Mouse (Mus musculus): ENCODE measurements around the gene Cplx1. TPM values are rescaled to one million over a fixed set of nuclear protein-coding genes. Genes with fewer than 3 reads are reported as not detected.

Cplx1 gene
- polyA plus RNA-seq, 1 experiment from 2014 or later: not detected

DNA sequence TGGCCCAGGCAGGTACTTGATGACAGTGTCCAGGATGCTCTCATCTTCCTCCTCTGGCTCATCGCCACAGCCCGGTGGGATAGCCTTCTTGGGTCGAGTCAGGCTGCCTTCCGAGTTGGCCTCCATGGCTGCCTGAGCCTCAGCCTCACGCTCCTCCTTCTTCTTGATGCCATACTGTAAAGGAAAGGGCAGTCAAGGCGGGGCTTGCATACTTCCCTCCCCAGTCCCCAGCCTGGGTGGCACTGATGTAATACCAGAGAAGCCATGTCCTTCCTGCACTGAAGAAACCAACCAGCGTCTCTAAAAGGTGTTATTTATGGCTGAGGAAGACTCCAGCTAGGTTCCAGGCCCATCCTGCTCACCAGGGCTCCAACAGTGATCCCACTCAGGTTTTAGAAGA is 29.7 kb downstream of the Cplx1 start:
- no peak overlapping the region for H3K4me2 ChIP-seq (ENCODE audit: low read depth, low read length)
- H3K4me3 ChIP-seq (ENCODE audit: low read depth, low read length): no peak overlapping the region
- no peaks in the 10 kb centered on the region for H3K27me3 ChIP-seq (ENCODE audit: insufficient read depth, low read length)
- DNase-seq (no peak), ATAC-seq (no peak)
- no peak overlapping the region for H3K27ac ChIP-seq (ENCODE audit: low read depth)
- no peaks in the 10 kb centered on the region for H3K4me1 ChIP-seq (ENCODE audit: insufficient read depth)
- H3K9me3 ChIP-seq (ENCODE audit: low read length): no peaks in the 10 kb centered on the region
- H3K9ac ChIP-seq (replicated peaks): no peak overlapping the region
- 63% methylated on average over 7 of the region's 7 CpGs for WGBS (ENCODE audit: insufficient replicate concordance)
- no peaks in the 10 kb centered on the region for H3K36me3 ChIP-seq (replicated peaks; ENCODE audit: insufficient read depth, low read length)
- no peak for TF ChIP-seq CTCF (IDR thresholded peaks at IDR 0.05; ENCODE audit: low read depth)

DNA sequence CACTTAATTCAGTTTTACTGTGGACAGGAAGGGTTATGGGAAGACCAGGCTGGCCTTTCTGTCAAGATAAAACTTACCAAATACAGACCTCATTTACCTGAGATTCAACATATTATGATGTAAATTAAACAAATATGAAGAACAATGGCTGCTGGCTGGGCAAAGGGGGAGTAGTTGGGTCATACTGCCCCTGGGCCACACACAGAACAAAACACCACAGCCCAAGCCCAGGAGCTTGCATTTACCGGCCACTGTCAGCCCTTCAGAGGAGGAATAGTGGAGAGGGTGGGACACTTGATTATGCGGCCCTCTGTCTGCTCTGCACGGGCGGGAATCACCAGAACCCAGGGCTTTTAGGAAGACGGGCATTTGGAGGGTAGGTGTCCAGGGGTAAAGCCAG is 30.9 kb downstream of the Cplx1 start:
- no peak for ATAC-seq

DNA sequence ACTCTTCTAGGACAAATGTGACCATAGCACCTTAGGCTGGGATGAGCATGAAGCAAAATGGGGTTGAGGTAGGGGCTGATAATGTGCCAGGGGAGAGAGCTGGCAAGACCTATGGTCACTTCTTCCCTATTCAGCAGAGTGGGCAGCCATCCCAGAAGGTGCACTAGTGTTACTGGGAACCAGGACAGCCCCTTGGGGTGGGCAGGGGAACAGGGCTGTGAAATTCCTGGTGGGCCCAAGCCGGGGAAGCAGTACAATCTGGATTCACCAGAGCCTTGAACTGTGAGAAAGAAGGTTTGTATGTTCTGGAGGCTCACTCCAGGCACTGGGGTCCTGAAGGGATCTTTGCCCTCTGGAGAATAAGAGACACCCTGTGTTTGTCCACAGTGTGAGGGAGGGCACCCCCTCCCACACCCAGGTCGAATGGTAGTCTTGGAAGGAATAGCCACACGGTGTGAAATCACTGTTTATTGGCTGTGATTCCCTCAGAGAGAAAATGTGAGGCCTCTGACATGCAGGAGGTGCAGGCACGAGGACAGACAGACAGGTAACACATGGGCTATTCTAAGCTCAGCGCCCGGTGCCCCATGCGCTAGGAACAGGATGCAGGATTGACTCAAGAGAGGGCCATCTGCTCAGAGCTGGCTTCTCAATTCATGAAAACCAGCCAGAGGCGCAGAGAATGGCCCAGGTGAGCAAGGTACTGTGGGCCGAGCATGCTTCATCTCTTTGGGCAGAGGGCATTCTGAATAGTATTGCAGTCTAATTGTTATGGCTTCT is 31.5 kb downstream of the Cplx1 start:
- ATAC-seq: no peak
- Histone ChIP-seq H3K9me3 (ENCODE audit: low read length) (no peaks in the 10 kb centered on the region), H3K4me2 (ENCODE audit: low read depth, low read length) (no peak overlapping the region), H3K4me3 (ENCODE audit: low read depth, low read length) (no peak overlapping the region), H3K36me3 (replicated peaks; ENCODE audit: insufficient read depth, low read length) (no peaks in the 10 kb centered on the region), H3K27ac (ENCODE audit: low read depth) (no peak overlapping the region), H3K27me3 (ENCODE audit: insufficient read depth, low read length) (no peaks in the 10 kb centered on the region), H3K4me1 (ENCODE audit: insufficient read depth) (no peaks in the 10 kb centered on the region), H3K9ac (replicated peaks) (no peak overlapping the region)
- 73% methylated on average over 9 of the region's 9 CpGs for WGBS (ENCODE audit: insufficient replicate concordance)
- no peak for TF ChIP-seq EP300 (IDR thresholded peaks at IDR 0.05; ENCODE audit: low read depth)
- TF ChIP-seq CTCF (IDR thresholded peaks at IDR 0.05; ENCODE audit: low read depth): no peak
- no peak for DNase-seq

More for the DNA sequence above, 30.9 kb downstream of the Cplx1 start:
- no peak overlapping the region for H3K4me3 ChIP-seq (ENCODE audit: low read depth, low read length)
- H3K4me2 ChIP-seq (ENCODE audit: low read depth, low read length): no peak overlapping the region
- H3K9ac ChIP-seq (replicated peaks): no peak overlapping the region
- 82% methylated on average over 5 of the region's 5 CpGs for WGBS (ENCODE audit: insufficient replicate concordance)
- no peaks in the 10 kb centered on the region for H3K27me3 ChIP-seq (ENCODE audit: insufficient read depth, low read length)
- no peak for TF ChIP-seq EP300 (IDR thresholded peaks at IDR 0.05; ENCODE audit: low read depth)
- TF ChIP-seq CTCF (IDR thresholded peaks at IDR 0.05; ENCODE audit: low read depth): no peak
- H3K36me3 ChIP-seq (replicated peaks; ENCODE audit: insufficient read depth, low read length): no peaks in the 10 kb centered on the region
- H3K27ac ChIP-seq (ENCODE audit: low read depth): no peak overlapping the region
- no peaks in the 10 kb centered on the region for H3K4me1 ChIP-seq (ENCODE audit: insufficient read depth)
- H3K9me3 ChIP-seq (ENCODE audit: low read length): no peaks in the 10 kb centered on the region
- no peak for DNase-seq

DNA sequence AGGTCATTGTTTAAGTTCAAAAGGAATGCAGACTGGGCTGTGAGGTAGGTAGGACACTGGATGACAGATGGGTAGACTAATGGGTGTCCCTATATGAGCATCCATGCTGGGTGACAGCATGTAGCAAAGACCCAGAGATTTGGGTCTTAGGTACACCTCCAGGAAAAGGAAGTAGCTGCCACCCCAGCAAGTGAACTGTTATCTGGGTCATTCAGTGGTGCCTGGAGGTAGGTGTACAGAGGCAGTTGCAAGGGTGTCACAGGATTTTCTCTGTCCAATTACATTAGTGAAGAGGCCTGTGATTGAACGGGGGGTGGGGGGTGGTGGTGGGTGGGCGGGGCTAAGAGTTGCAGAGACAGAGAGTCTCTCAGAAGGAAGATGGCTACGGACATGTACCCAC is 33.2 kb downstream of the Cplx1 start:
- Histone ChIP-seq H3K4me2 (ENCODE audit: low read depth, low read length) (no peak overlapping the region), H3K27me3 (ENCODE audit: insufficient read depth, low read length) (no peaks in the 10 kb centered on the region), H3K27ac (ENCODE audit: low read depth) (no peak overlapping the region), H3K36me3 (replicated peaks; ENCODE audit: insufficient read depth, low read length) (no peaks in the 10 kb centered on the region), H3K4me1 (ENCODE audit: insufficient read depth) (no peaks in the 10 kb centered on the region), H3K9ac (replicated peaks) (no peak overlapping the region), H3K9me3 (ENCODE audit: low read length) (no peaks in the 10 kb centered on the region), H3K4me3 (ENCODE audit: low read depth, low read length) (no peak overlapping the region)
- DNase-seq: no peak
- WGBS (ENCODE audit: insufficient replicate concordance): 78% methylated on average over 3 of the region's 3 CpGs
- TF ChIP-seq CTCF (IDR thresholded peaks at IDR 0.05; ENCODE audit: low read depth) (no peak), EP300 (IDR thresholded peaks at IDR 0.05; ENCODE audit: low read depth) (no peak)
- no peak for ATAC-seq

DNA sequence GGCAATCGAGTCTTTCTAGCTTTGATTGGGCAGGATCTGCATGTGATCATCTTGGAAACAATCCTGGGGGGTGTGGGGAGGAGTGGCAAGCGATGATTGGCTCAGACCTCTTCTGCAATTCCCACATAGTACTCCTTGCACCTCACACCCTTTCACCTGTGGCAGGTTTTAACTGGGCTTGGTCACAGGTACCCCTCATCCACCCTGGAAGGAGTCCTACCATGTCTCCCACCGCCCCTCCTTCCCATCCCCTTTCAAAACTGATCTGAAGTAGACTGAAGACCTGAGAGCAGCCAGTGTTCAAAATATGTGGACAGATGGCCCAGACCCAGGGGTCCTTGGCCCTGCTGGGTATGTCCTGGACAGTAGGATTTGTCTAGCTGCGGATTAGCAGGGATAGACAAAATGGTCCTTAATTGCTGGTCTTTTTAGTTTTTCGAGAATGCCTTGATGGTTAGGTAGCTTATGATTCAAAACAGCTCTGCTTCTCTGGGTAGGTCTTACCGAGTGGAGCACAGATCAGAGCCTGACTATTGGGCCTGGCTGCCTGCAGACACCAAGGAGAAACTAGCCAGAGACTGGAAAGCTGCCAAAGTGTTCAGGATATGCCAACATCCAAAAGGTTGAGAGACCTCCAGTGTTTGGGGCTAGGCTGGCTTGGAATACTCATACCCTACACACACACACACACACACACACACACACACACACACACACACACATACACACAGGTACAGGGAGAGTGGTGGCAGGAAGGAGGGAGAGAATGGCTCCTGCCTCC is 34.1 kb downstream of the Cplx1 start:
- H3K36me3 ChIP-seq (replicated peaks; ENCODE audit: insufficient read depth, low read length): no peaks in the 10 kb centered on the region
- H3K4me2 ChIP-seq (ENCODE audit: low read depth, low read length): no peak overlapping the region
- H3K4me3 ChIP-seq (ENCODE audit: low read depth, low read length): no peak overlapping the region
- ATAC-seq (no peak), DNase-seq (no peak)
- H3K4me1 ChIP-seq (ENCODE audit: insufficient read depth): no peaks in the 10 kb centered on the region
- TF ChIP-seq EP300 (IDR thresholded peaks at IDR 0.05; ENCODE audit: low read depth) (no peak), CTCF (IDR thresholded peaks at IDR 0.05; ENCODE audit: low read depth) (no peak)
- 65% methylated on average over 6 of the region's 6 CpGs for WGBS (ENCODE audit: insufficient replicate concordance)
- no peak overlapping the region for H3K27ac ChIP-seq (ENCODE audit: low read depth)
- no peaks in the 10 kb centered on the region for H3K9me3 ChIP-seq (ENCODE audit: low read length)
- no peak overlapping the region for H3K9ac ChIP-seq (replicated peaks)
- no peaks in the 10 kb centered on the region for H3K27me3 ChIP-seq (ENCODE audit: insufficient read depth, low read length)

DNA sequence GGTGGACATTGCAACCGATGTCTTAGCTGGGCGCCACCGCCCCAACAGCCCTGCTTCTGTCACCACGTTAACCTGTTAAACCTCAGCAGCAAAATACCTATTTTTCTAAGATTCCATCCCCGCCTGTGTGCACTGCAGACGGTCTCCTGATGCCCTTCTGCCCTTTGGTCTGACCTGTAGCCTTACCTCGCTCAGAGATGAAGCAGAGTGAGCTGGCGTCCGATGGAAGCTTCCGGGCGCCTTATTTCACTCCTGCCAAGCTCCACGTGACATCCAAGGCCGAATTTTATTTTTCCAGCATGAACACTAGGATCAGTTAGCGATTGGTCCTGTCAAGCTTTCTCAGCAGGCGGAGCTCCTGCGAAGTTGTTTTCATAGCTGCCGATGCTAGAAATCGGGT is 47.5 kb downstream of the Cplx1 start:
- no peak for ATAC-seq
- 86% methylated on average over 18 of the region's 18 CpGs for WGBS (ENCODE audit: insufficient replicate concordance)
- no peak overlapping the region for H3K4me2 ChIP-seq (ENCODE audit: low read depth, low read length)
- H3K4me3 ChIP-seq (ENCODE audit: low read depth, low read length): no peak overlapping the region
- H3K9me3 ChIP-seq (ENCODE audit: low read length): no peaks in the 10 kb centered on the region
- H3K36me3 ChIP-seq (replicated peaks; ENCODE audit: insufficient read depth, low read length): peaks cover 53% of the 10 kb centered on the region
- H3K9ac ChIP-seq (replicated peaks): no peak overlapping the region
- no peak for TF ChIP-seq EP300 (IDR thresholded peaks at IDR 0.05; ENCODE audit: low read depth)
- no peak for TF ChIP-seq CTCF (IDR thresholded peaks at IDR 0.05; ENCODE audit: low read depth)
- no peaks in the 10 kb centered on the region for H3K27me3 ChIP-seq (ENCODE audit: insufficient read depth, low read length)
- H3K27ac ChIP-seq (ENCODE audit: low read depth): no peak overlapping the region
- no peaks in the 10 kb centered on the region for H3K4me1 ChIP-seq (ENCODE audit: insufficient read depth)
- DNase-seq: no peak
